Mouse (Mus musculus) heart, embryonic 14.5 days (tissue): ENCODE results near the gene Zcchc24. TPM values are rescaled to one million over a fixed set of nuclear protein-coding genes. Genes with fewer than 3 reads are reported as not detected.

ENCODE experiments used
- ATAC-seq: fragments of 200-750 bp; cut with Nextera tagmentation; 2 replicates; pipeline ENCODE4 v1.8.0; 2017; ENCODE audit warnings: low read depth, moderate TSS enrichment; ENCODE audit not compliant: insufficient number of reproducible peaks, insufficient read depth, low FRiP score
- H3K27ac ChIP-seq, 2 experiments: fragments of 200-500 bp in 1 of 2; fragments of 300-500 bp in 1 of 2; sonication (generic) in 1 of 2; replicated peaks in 1 of 2; 2 replicates each; pipeline ENCODE4 v1.5.1; 2012 to 2014; ENCODE audit warnings: low read depth in 2 of 2, low read length in 2 of 2, control low read depth in 1 of 2, mild to moderate bottlenecking in 1 of 2, mixed read lengths in 1 of 2; ENCODE audit not compliant: control insufficient read depth in 1 of 2, insufficient read depth in 1 of 2
- H3K27me3 ChIP-seq: fragments of 300-500 bp; sonication (generic); 2 replicates; pipeline ENCODE4 v1.6.1; 2014; ENCODE audit warnings: mild to moderate bottlenecking, low read length, control low read depth; ENCODE audit not compliant: control insufficient read depth, insufficient read depth
- H3K36me3 ChIP-seq: fragments of 300-500 bp; sonication (generic); 2 replicates; pipeline ENCODE4 v1.6.1; 2014; ENCODE audit warnings: mild to moderate bottlenecking, control low read depth, low read length, mixed read lengths; ENCODE audit not compliant: control insufficient read depth, insufficient read depth
- H3K4me1 ChIP-seq, 2 experiments: fragments of 200-500 bp in 1 of 2; fragments of 300-500 bp in 1 of 2; sonication (generic) in 1 of 2; 2 replicates each; pipeline ENCODE4 v1.6.1; 2012 to 2014; ENCODE audit warnings: low read length in 2 of 2, control low read depth in 1 of 2, mixed read lengths in 1 of 2; ENCODE audit not compliant: control insufficient read depth in 2 of 2, insufficient read depth in 2 of 2
- H3K4me2 ChIP-seq: fragments of 300-500 bp; sonication (generic); 2 replicates; pipeline ENCODE4 v1.6.1; 2014; ENCODE audit warnings: mild to moderate bottlenecking, low read length
- H3K4me3 ChIP-seq, 2 experiments: fragments of 200-500 bp in 1 of 2; fragments of 300-500 bp in 1 of 2; sonication (generic) in 1 of 2; 2 replicates each; pipeline ENCODE4 v1.5.1; 2012 to 2014; ENCODE audit warnings: low read length in 2 of 2, mild to moderate bottlenecking in 2 of 2, control low read depth in 1 of 2, low read depth in 1 of 2, moderate library complexity in 1 of 2; ENCODE audit not compliant: control insufficient read depth in 1 of 2, insufficient read depth in 1 of 2
- H3K9ac ChIP-seq: fragments of 300-500 bp; sonication (generic); 2 replicates; pipeline ENCODE4 v1.6.1; 2014; ENCODE audit warnings: mild to moderate bottlenecking, low read length
- H3K9me3 ChIP-seq: fragments of 300-500 bp; sonication (generic); 2 replicates; pipeline ENCODE4 v1.6.1; 2016; ENCODE audit warnings: low read length, control low read depth; ENCODE audit not compliant: control insufficient read depth
- WGBS: fragments of 180-500 bp; shearing (Covaris S2); extraction: QIAGEN DNeasy Blood & Tissue Kit; methylation state at CpG from one replicate; pipeline ENCODE4 v1.1.7; 2014; 5-methylcytosine and 5-hydroxymethylcytosine counted together
- polyA plus RNA-seq: library from polyadenylated mRNA; unstranded; fragments of >200 nt; fragmentation: Nextera tagmentation; extraction: Ambion mirVana; gene quantifications from 2 replicates; pipeline ENCODE4 v1.2.1, GENCODE M21; 2014

The Zcchc24 gene
- polyA plus RNA-seq, 1 experiment from 2014 or later, result 33.0 TPM

- Histone ChIP-seq H3K36me3 (0 out of 2 replicates have a peak, but pooled peaks cover 7% of the 10 kb centered on the region), H3K9ac (peak overlapping the region; percentile 93; the same call in 1 of the 2 replicates), H3K27ac (no peak overlapping the region), H3K4me3 (peak overlapping the region in 1 of 2 experiments; percentile 79; a peak in 1 of 4 replicates), H3K4me2 (peak overlapping the region; percentile 93), H3K27me3 (no peaks in the 10 kb centered on the region), H3K4me1 (peaks cover 32 to 54% of the 10 kb centered on the region in 2 experiments), H3K9me3 (no peaks in the 10 kb centered on the region)
- 43% methylated on average over 8 of the region's 8 CpGs for WGBS
- no peak for ATAC-seq
Observed at GRCm38 (mm10) chr14:25765921-25766320, 2.9 kb downstream of the Zcchc24 start.

GRCm38 (mm10) chr14:25765146-25765545 lies 3.7 kb downstream of the Zcchc24 start:
- H3K9me3 ChIP-seq, result no peaks in the 10 kb centered on the region
- no peak overlapping the region for H3K27ac ChIP-seq
- H3K27me3 ChIP-seq, result no peaks in the 10 kb centered on the region
- H3K4me3 ChIP-seq, result no peak overlapping the region
- H3K4me1 ChIP-seq, result peaks cover 37 to 62% of the 10 kb centered on the region in 2 experiments
- 0 out of 2 replicates have a peak, but pooled peaks cover 7% of the 10 kb centered on the region for H3K36me3 ChIP-seq
- WGBS, result 42% methylated on average over 12 of the region's 12 CpGs
- 0 out of 2 replicates have a peak overlapping the region, but pooled peaks have one; percentile 93 for H3K9ac ChIP-seq
- no peak for ATAC-seq
- H3K4me2 ChIP-seq, result peak overlapping the region; percentile 93

- peaks cover 16% of the 10 kb centered on the region; the same call in 1 of the 2 replicates for H3K36me3 ChIP-seq
- H3K4me1 ChIP-seq, result peaks cover 59 to 82% of the 10 kb centered on the region in 2 experiments
- 81% methylated on average over 5 of the region's 5 CpGs for WGBS
- H3K9me3 ChIP-seq, result no peaks in the 10 kb centered on the region
- H3K27ac ChIP-seq, result no peak overlapping the region
- no peak for ATAC-seq
- H3K9ac ChIP-seq, result no peak overlapping the region
- H3K4me3 ChIP-seq, result no peak overlapping the region
- H3K4me2 ChIP-seq, result no peak overlapping the region
- no peaks in the 10 kb centered on the region for H3K27me3 ChIP-seq
Observed at GRCm38 (mm10) chr14:25761184-25761583, 7.7 kb downstream of the Zcchc24 start.

- H3K4me1 ChIP-seq, result peaks cover 55 to 82% of the 10 kb centered on the region in 2 experiments
- peaks cover 27% of the 10 kb centered on the region for H3K36me3 ChIP-seq
- H3K27ac ChIP-seq, result peak overlapping the region in 1 of 2 experiments; percentile 15; a peak in 2 of 4 replicates
- peak overlapping the region; percentile 25; the same call in 1 of the 2 replicates for H3K9ac ChIP-seq
- no peak for ATAC-seq
- no peak overlapping the region for H3K4me3 ChIP-seq
- no peaks in the 10 kb centered on the region for H3K27me3 ChIP-seq
- WGBS, result 57% methylated on average over 8 of the region's 8 CpGs
- H3K9me3 ChIP-seq, result no peaks in the 10 kb centered on the region
- H3K4me2 ChIP-seq, result no peak overlapping the region
Observed at GRCm38 (mm10) chr14:25759981-25760537, 8.8 kb downstream of the Zcchc24 start.

GRCm38 (mm10) chr14:25759551-25759950 lies 9.3 kb downstream of the Zcchc24 start:
- Histone ChIP-seq H3K9ac (no peak overlapping the region), H3K4me3 (no peak overlapping the region), H3K9me3 (no peaks in the 10 kb centered on the region), H3K27me3 (no peaks in the 10 kb centered on the region), H3K36me3 (peaks cover 29% of the 10 kb centered on the region), H3K4me2 (no peak overlapping the region), H3K4me1 (peaks cover 54 to 82% of the 10 kb centered on the region in 2 experiments), H3K27ac (no peak overlapping the region)
- ATAC-seq, result no peak
- 49% methylated on average over 7 of the region's 7 CpGs for WGBS

- Histone ChIP-seq H3K4me3 (no peak overlapping the region), H3K9me3 (no peaks in the 10 kb centered on the region), H3K4me1 (peaks cover 59 to 93% of the 10 kb centered on the region in 2 experiments), H3K27ac (peak overlapping the region; percentile 78 to 92), H3K4me2 (peak overlapping the region; percentile 43), H3K36me3 (peaks cover 38% of the 10 kb centered on the region), H3K9ac (peak overlapping the region; percentile 60), H3K27me3 (no peaks in the 10 kb centered on the region)
- WGBS, result 32% methylated on average over 4 of the region's 4 CpGs
- ATAC-seq, result peak; percentile 57; the same call in 1 of the 2 replicates
Observed at GRCm38 (mm10) chr14:25757917-25758316, 10.9 kb downstream of the Zcchc24 start.

- H3K27me3 ChIP-seq, result no peaks in the 10 kb centered on the region
- peak; percentile 20; the same call in 1 of the 2 replicates for ATAC-seq
- peaks cover 55 to 81% of the 10 kb centered on the region in 2 experiments for H3K4me1 ChIP-seq
- H3K4me3 ChIP-seq, result no peak overlapping the region
- peaks cover 51% of the 10 kb centered on the region for H3K36me3 ChIP-seq
- peak overlapping the region; percentile 40 to 92; a peak in 3 of 4 replicates for H3K27ac ChIP-seq
- WGBS, result 41% methylated on average over 7 of the region's 7 CpGs
- peak overlapping the region; percentile 19; the same call in 1 of the 2 replicates for H3K4me2 ChIP-seq
- H3K9ac ChIP-seq, result peak overlapping the region; percentile 50
- no peaks in the 10 kb centered on the region for H3K9me3 ChIP-seq
Observed at GRCm38 (mm10) chr14:25756385-25756990, 12.4 kb downstream of the Zcchc24 start.
